Mouse (Mus musculus) intestine, embryonic 16.5 days (tissue): ENCODE results near the gene Mamdc2. TPM values are rescaled to one million over a fixed set of nuclear protein-coding genes. Genes with fewer than 3 reads are reported as not detected.
A peak's percentile ranks its signal among the peaks of the same experiment; 100 is the strongest.

Experiments
- ATAC-seq: fragments of 200-750 bp; cut with Nextera tagmentation; 2 replicates; pipeline ENCODE4 v1.8.0; 2017; ENCODE audit warnings: moderate TSS enrichment, moderate library complexity
- H3K27ac ChIP-seq: fragments of 300-500 bp; sonication (generic); 2 replicates; pipeline ENCODE4 v1.5.1; 2014; ENCODE audit warnings: mild to moderate bottlenecking, low read length
- H3K27me3 ChIP-seq: fragments of 300-500 bp; sonication (generic); replicated peaks from 2 replicates; pipeline ENCODE4 v1.6.1; 2014; ENCODE audit warnings: low read length, control low read depth, mixed read lengths; ENCODE audit not compliant: control insufficient read depth, insufficient read depth
- H3K36me3 ChIP-seq: fragments of 300-500 bp; sonication (generic); 2 replicates; pipeline ENCODE4 v1.6.1; 2014; ENCODE audit warnings: low read length, control low read depth; ENCODE audit not compliant: control insufficient read depth, insufficient read depth
- H3K4me1 ChIP-seq: fragments of 300-500 bp; sonication (generic); 2 replicates; pipeline ENCODE4 v1.6.1; 2014; ENCODE audit warnings: low read length, control low read depth, mixed read lengths; ENCODE audit not compliant: control insufficient read depth, insufficient read depth
- H3K4me2 ChIP-seq: fragments of 300-500 bp; sonication (generic); 2 replicates; pipeline ENCODE4 v1.6.1; 2014; ENCODE audit warnings: low read depth, low read length, control low read depth
- H3K4me3 ChIP-seq: fragments of 300-500 bp; sonication (generic); 2 replicates; pipeline ENCODE4 v1.5.1; 2014; ENCODE audit warnings: mild to moderate bottlenecking, low read length
- H3K9ac ChIP-seq: fragments of 300-500 bp; sonication (generic); 2 replicates; pipeline ENCODE4 v1.6.1; 2014; ENCODE audit warnings: low read depth, low read length
- H3K9me3 ChIP-seq: fragments of 300-500 bp; sonication (generic); 2 replicates; pipeline ENCODE4 v1.6.1; 2016; ENCODE audit warnings: low read length, control low read depth; ENCODE audit not compliant: control insufficient read depth
- WGBS: fragments of 180-500 bp; shearing (Covaris S2); extraction: QIAGEN DNeasy Blood & Tissue Kit; methylation state at CpG from one replicate; pipeline ENCODE4 v1.1.7; 2014; 5-methylcytosine and 5-hydroxymethylcytosine counted together
- polyA plus RNA-seq: library from polyadenylated mRNA; unstranded; fragments of >200 nt; fragmentation: Nextera tagmentation; extraction: Ambion mirVana; gene quantifications from 2 replicates; pipeline ENCODE4 v1.2.1, GENCODE M21; 2015

Mamdc2 gene
- polyA plus RNA-seq, 1 experiment from 2014 or later = 2.0 TPM

DNA sequence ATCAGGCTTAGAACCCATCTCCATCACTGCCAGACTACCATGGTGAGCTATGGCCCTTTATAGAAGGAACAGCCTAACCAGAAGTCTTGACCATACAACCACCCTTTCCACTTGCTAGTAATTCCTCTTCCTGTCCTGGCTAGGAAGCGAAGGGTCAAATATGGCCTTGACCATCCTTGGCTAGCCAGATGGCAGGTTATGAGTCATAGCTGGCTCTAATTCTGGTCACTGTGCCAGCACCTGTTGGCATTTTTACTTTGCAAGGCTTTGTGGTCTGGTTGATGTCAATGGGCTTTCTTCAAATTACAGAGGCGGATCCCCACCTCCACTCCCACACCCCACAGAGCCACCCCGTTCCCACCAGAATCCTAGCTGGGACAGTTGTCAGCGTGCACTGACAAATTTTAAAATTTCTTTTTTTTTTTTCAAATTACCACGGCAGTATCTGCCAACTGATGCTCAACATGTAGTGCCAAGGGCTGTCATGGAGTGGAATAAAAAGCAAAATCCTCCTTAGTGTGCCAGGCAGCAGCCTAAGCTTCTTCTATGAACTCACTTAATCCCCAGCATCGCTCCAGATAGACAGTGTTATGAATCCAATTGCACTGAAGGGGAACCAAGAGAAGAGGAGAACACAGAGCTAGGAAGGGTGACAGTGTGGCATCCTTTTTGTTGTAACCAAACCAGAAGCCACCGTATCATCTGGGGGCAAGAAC, 73.1 kb downstream of the Mamdc2 start:
- no peaks in the 10 kb centered on the region for H3K36me3 ChIP-seq
- no peaks in the 10 kb centered on the region for H3K27me3 ChIP-seq
- 85% methylated on average over 7 of the region's 7 CpGs for WGBS
- no peak for ATAC-seq
- no peak overlapping the region for H3K27ac ChIP-seq
- H3K4me1 ChIP-seq = peaks cover 5% of the 10 kb centered on the region; the same call in 1 of the 2 replicates
- no peaks in the 10 kb centered on the region for H3K9me3 ChIP-seq
- H3K9ac ChIP-seq = no peak overlapping the region
- no peak overlapping the region for H3K4me2 ChIP-seq
- no peak overlapping the region for H3K4me3 ChIP-seq

DNA sequence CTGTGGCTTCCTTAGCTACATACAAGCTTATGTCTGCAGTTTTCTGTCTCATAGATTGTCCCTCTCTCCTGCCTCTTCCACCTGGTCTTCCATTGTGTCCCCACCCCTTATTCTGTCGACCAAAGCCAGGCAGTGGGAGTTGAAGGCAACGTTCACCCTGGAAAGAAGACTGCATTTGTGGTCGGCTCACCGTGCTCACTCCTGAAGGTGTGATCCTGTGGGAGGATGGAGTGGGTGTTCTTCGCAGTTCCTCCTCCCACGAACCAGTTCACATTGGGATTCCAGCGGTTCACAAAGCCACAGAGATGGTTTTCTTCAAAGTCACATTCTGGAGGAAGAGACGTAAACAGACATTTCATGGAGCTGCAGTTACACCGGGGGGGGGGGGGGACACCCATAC, 74.5 kb downstream of the Mamdc2 start:
- ATAC-seq = no peak
- Histone ChIP-seq H3K27me3 (no peaks in the 10 kb centered on the region), H3K9ac (no peak overlapping the region), H3K27ac (no peak overlapping the region), H3K4me2 (no peak overlapping the region), H3K9me3 (no peaks in the 10 kb centered on the region), H3K4me1 (no peaks in the 10 kb centered on the region), H3K36me3 (no peaks in the 10 kb centered on the region), H3K4me3 (no peak overlapping the region)
- WGBS = 54% methylated on average over 9 of the region's 9 CpGs

DNA sequence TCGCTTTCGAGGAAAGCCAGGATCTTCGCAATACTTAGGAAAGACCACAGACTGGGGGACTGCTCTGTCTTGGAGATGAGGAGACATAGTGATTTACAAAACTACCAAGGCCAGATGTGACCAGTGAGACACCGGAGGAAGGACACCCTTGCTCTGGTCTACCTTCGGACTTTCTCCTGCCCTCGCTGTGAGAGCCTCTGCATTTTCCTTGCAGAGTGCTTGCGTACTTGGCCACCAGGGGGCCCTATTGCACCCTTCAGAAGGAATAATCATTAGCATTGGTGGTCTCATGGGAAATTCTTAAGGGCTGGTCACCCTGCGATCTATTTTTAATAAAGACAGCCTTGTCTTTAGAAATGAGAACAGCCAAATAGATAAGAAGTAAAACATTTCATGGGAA, 75.0 kb downstream of the Mamdc2 start:
- Histone ChIP-seq H3K9ac (no peak overlapping the region), H3K4me3 (no peak overlapping the region), H3K27ac (no peak overlapping the region), H3K4me2 (no peak overlapping the region), H3K4me1 (no peaks in the 10 kb centered on the region), H3K27me3 (no peaks in the 10 kb centered on the region), H3K36me3 (no peaks in the 10 kb centered on the region), H3K9me3 (no peaks in the 10 kb centered on the region)
- WGBS = 46% methylated on average over 8 of the region's 8 CpGs
- ATAC-seq = 0 out of 2 replicates have a peak, but pooled peaks have one; percentile 9

DNA sequence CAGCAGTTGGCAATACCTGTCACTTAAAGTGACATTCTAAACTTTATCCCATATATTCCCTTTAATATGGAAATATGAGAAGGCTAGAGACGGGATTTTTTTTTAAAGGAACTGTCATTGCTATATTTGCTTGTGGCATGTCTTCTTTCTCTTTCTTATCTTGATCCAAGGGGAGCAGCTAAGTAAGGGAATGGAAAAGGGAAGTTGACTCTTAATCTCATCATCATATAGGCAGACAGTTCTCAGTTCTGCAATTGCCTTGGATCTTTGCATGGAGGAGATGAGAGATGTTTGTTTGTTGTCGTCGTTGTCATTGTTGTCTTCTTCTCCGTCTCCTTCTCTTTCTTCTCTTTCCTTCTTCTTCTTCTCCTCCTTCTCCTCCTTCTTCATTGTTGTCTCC, 79.0 kb downstream of the Mamdc2 start:
- no peak overlapping the region for H3K4me2 ChIP-seq
- H3K4me1 ChIP-seq = no peaks in the 10 kb centered on the region
- no peaks in the 10 kb centered on the region for H3K36me3 ChIP-seq
- no peak overlapping the region for H3K4me3 ChIP-seq
- no peaks in the 10 kb centered on the region for H3K27me3 ChIP-seq
- no peak overlapping the region for H3K9ac ChIP-seq
- 89% methylated on average over 4 of the region's 4 CpGs for WGBS
- H3K9me3 ChIP-seq = no peaks in the 10 kb centered on the region
- no peak for ATAC-seq
- no peak overlapping the region for H3K27ac ChIP-seq

DNA sequence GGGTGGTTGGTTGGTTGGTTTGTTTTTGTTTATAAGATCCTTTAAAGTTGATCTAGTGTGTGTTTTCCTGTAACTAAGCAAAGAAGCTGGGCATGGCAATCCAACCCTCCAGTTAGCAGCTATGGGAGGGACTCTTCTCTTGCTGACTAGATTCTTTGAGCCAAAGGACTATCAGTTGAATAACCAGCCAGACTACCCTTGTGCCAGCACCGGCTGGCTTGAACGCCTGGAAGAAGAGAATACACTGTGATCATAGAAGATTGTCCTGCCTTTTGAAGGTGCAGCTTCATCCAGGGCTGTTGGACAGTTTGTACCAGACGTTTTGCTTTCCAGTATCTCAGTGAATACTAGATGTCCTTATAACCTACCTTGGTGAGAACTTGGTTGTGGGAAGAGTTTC, 86.2 kb downstream of the Mamdc2 start:
- H3K4me2 ChIP-seq = no peak overlapping the region
- no peak overlapping the region for H3K27ac ChIP-seq
- no peaks in the 10 kb centered on the region for H3K4me1 ChIP-seq
- 68% methylated on average over 3 of the region's 3 CpGs for WGBS
- H3K27me3 ChIP-seq = no peaks in the 10 kb centered on the region
- H3K9ac ChIP-seq = no peak overlapping the region
- no peak overlapping the region for H3K4me3 ChIP-seq
- H3K9me3 ChIP-seq = no peaks in the 10 kb centered on the region
- no peaks in the 10 kb centered on the region for H3K36me3 ChIP-seq
- no peak for ATAC-seq

DNA sequence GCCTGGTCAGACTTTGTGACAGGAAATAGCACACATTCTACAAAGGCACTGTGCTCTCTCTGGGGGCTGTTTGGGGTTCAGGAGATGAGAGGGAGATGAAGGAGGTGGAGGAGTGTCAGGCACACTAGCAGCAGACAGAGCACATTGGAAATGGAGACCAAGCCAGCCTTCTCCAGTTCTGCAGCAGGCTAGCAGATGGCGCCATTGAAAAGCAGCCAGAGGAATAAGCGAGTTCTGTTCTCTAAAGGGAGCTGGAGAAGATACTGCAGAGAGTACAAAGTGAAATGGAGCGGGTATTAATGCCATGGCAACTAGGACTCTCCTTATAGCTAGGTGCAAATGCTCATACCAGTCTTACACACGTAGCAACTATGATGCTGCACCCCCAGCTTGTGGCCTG, 87.1 kb downstream of the Mamdc2 start:
- WGBS = 76% methylated on average over 4 of the region's 4 CpGs

DNA sequence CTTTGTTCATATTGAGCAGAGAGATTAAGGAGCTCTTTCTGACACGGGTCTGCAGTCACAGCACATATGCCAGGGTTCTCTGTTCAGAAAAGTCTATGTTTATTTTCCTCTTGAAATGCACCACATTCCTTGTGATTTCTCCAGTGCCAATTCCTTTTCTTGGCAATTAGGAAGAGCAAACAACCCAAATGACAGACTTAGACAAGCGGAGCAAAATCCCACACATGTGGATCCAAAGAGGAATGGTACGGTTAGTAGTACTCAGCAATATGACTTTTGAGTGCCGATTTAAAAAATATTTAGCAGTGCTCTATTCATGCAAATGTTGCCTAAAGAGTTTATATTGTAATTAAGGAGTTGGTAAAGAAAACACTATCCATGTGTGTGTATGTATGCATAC, 87.7 kb downstream of the Mamdc2 start:
- H3K36me3 ChIP-seq = no peaks in the 10 kb centered on the region
- H3K9me3 ChIP-seq = no peaks in the 10 kb centered on the region
- no peaks in the 10 kb centered on the region for H3K4me1 ChIP-seq
- 80% methylated on average over 4 of the region's 4 CpGs for WGBS
- no peak overlapping the region for H3K27ac ChIP-seq
- no peak for ATAC-seq
- no peak overlapping the region for H3K4me2 ChIP-seq
- no peak overlapping the region for H3K9ac ChIP-seq
- no peak overlapping the region for H3K4me3 ChIP-seq
- H3K27me3 ChIP-seq = no peaks in the 10 kb centered on the region

More for the DNA sequence above, 87.1 kb downstream of the Mamdc2 start:
- Histone ChIP-seq H3K4me2 (no peak overlapping the region), H3K9ac (no peak overlapping the region), H3K36me3 (no peaks in the 10 kb centered on the region), H3K4me3 (no peak overlapping the region), H3K27me3 (no peaks in the 10 kb centered on the region), H3K27ac (no peak overlapping the region), H3K4me1 (no peaks in the 10 kb centered on the region), H3K9me3 (no peaks in the 10 kb centered on the region)
- ATAC-seq = no peak

DNA sequence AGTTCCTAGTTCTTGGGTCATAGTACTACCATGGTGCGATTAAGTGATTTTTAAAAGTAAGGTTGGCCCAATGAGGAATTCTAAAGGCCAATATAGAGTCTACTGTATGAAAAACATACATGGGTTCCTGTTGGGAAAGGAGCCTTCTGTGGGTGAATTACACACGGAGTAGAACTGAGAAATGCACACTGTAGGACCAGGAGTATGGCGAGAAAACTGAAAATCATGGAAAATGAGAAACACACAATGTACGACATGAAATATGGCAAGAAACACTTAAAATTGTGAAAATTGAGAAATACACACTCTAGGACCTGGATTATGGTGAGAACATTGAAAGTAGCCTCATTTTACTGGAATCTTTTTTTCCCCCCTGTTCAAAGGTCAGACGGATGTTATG, 91.0 kb downstream of the Mamdc2 start:
- Histone ChIP-seq H3K36me3 (no peaks in the 10 kb centered on the region), H3K9ac (no peak overlapping the region), H3K4me2 (no peak overlapping the region), H3K27ac (no peak overlapping the region), H3K4me1 (no peaks in the 10 kb centered on the region), H3K9me3 (no peaks in the 10 kb centered on the region), H3K4me3 (no peak overlapping the region), H3K27me3 (no peaks in the 10 kb centered on the region)
- 87% methylated on average over 5 of the region's 5 CpGs for WGBS
- ATAC-seq = no peak

DNA sequence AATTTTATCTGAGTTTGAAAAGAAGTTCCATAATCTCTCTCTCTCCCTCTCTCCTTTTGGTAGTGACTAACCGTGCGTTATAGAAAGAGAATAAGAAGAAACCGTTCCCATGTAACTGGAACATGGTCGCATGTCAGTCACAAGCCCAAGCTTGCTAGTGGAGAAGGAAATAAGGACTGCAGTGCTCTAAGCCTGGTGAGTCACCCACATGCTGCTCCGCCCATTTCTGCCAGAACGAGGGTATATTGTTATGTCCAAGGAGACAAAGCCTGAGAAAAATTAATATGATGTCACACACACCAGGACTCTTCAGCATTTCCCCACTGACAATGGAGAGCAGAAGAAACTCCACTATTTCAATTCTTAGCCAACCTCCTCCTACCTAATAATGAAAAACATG, 93.5 kb downstream of the Mamdc2 start:
- Histone ChIP-seq H3K4me2 (no peak overlapping the region), H3K36me3 (no peaks in the 10 kb centered on the region), H3K9me3 (no peaks in the 10 kb centered on the region), H3K4me3 (no peak overlapping the region), H3K4me1 (no peaks in the 10 kb centered on the region), H3K27me3 (no peaks in the 10 kb centered on the region), H3K9ac (no peak overlapping the region), H3K27ac (no peak overlapping the region)
- 77% methylated on average over 6 of the region's 6 CpGs for WGBS
- no peak for ATAC-seq

DNA sequence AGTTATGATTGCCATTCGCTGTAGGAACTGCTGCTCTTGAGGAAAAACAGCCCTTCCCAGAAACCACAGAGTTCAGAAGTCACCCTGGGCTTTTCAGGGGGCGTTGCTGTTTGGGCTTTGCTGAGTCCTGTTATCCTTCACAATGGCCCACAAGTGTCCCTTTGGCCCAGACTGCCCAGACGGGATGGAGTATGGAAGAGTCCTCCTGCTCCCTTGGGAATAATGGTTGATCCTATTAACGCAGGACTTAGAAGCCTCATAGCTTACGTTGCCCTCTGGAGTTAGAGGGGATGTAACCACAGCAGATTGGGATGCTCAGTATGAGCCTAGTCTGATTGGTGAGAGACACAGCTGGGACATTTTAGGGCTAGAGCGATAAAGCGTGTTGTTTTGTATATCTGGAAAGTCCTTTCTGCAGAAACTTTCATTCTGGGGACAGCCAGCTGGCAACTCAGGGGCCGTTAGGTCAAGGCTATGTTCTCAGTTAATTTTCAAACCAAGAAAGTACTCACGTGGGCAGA, 94.3 kb downstream of the Mamdc2 start:
- H3K4me3 ChIP-seq = no peak overlapping the region
- no peak overlapping the region for H3K9ac ChIP-seq
- H3K4me1 ChIP-seq = no peaks in the 10 kb centered on the region
- no peaks in the 10 kb centered on the region for H3K9me3 ChIP-seq
- no peak overlapping the region for H3K4me2 ChIP-seq
- no peaks in the 10 kb centered on the region for H3K36me3 ChIP-seq
- H3K27ac ChIP-seq = no peak overlapping the region
- H3K27me3 ChIP-seq = no peaks in the 10 kb centered on the region
- peak; percentile 40; the same call in 1 of the 2 replicates for ATAC-seq
- 44% methylated on average over 9 of the region's 9 CpGs for WGBS
